Mouse (Mus musculus) liver, adult 2 months (tissue): ENCODE data around the gene Nop10. TPM values are rescaled to one million over a fixed set of nuclear protein-coding genes. Genes with fewer than 3 reads are reported as not detected.

Experiments used
- DNase-seq: peaks from one replicate; pipeline ENCODE4 v3.0.0-alpha.2; 2011; ENCODE audit warnings: low read depth, low spot score; ENCODE audit errors: extremely low read depth
- H3K27ac ChIP-seq: fragments of 200-500 bp; replicated peaks from 2 replicates; pipeline ENCODE4 v1.5.1; 2012; ENCODE audit warnings: low read depth, mild to moderate bottlenecking, control low read depth, inconsistent platforms, low read length; ENCODE audit not compliant: insufficient read depth
- H3K27me3 ChIP-seq: fragments of 200-500 bp; 2 replicates; pipeline ENCODE4 v1.6.1; 2012; ENCODE audit warnings: mild to moderate bottlenecking, moderate library complexity, low read length, inconsistent platforms; ENCODE audit not compliant: control insufficient read depth, insufficient read depth
- H3K36me3 ChIP-seq: fragments of 200-500 bp; 2 replicates; pipeline ENCODE4 v1.6.1; 2012; ENCODE audit warnings: low read length, inconsistent platforms; ENCODE audit not compliant: control insufficient read depth, insufficient read depth
- H3K4me1 ChIP-seq: fragments of 200-500 bp; 2 replicates; pipeline ENCODE4 v1.6.1; 2011; ENCODE audit warnings: low read length; ENCODE audit not compliant: control insufficient read depth, insufficient read depth
- H3K4me3 ChIP-seq: fragments of 200-500 bp; 2 replicates; pipeline ENCODE4 v1.5.1; 2011; ENCODE audit warnings: low read depth, mild to moderate bottlenecking, control low read depth, low read length, moderate library complexity; ENCODE audit not compliant: insufficient read depth
- H3K79me2 ChIP-seq: fragments of 200-500 bp; 2 replicates; pipeline ENCODE4 v1.6.1; 2012; ENCODE audit warnings: inconsistent platforms, mild to moderate bottlenecking, low read length, moderate library complexity; ENCODE audit not compliant: control insufficient read depth, insufficient read depth
- H3K9ac ChIP-seq: fragments of 200-500 bp; 2 replicates; pipeline ENCODE4 v1.6.1; 2012; ENCODE audit warnings: low read depth, mild to moderate bottlenecking, control low read depth, inconsistent platforms, low read length
- CTCF ChIP-seq: fragments of 200-500 bp; IDR thresholded peaks from 2 replicates; pipeline ENCODE4 v1.5.1; 2011; ENCODE audit warnings: low read depth, low read length, control low read depth
- POLR2A ChIP-seq: fragments of 200-500 bp; IDR thresholded peaks from 2 replicates; pipeline ENCODE4 v1.6.1; 2011; ENCODE audit warnings: low read length, control low read depth; ENCODE audit not compliant: insufficient read depth; ENCODE audit errors: extremely low read depth
- WGBS: fragments of 180-500 bp; shearing (Covaris S2); methylation state at CpG from one replicate; pipeline ENCODE4 v1.1.7; 2018; 5-methylcytosine and 5-hydroxymethylcytosine counted together
- polyA plus RNA-seq: library from polyadenylated mRNA; depleted of rRNA; stranded (reverse); fragments of >200 nt; gene quantifications from 2 replicates; pipeline ENCODE4 v1.2.3, GENCODE M21; 2012; rRNA removed
- total RNA-seq: library from RNA; depleted of rRNA; stranded (reverse); fragments of >200 nt; gene quantifications from 2 replicates; pipeline ENCODE4 v1.2.3, GENCODE M21; 2014; rRNA removed

Gene Nop10
- total RNA-seq (71.2 and 82.6 TPM in 2 replicates), polyA plus RNA-seq (61.7 and 67.8 TPM in 2 replicates)

DNA sequence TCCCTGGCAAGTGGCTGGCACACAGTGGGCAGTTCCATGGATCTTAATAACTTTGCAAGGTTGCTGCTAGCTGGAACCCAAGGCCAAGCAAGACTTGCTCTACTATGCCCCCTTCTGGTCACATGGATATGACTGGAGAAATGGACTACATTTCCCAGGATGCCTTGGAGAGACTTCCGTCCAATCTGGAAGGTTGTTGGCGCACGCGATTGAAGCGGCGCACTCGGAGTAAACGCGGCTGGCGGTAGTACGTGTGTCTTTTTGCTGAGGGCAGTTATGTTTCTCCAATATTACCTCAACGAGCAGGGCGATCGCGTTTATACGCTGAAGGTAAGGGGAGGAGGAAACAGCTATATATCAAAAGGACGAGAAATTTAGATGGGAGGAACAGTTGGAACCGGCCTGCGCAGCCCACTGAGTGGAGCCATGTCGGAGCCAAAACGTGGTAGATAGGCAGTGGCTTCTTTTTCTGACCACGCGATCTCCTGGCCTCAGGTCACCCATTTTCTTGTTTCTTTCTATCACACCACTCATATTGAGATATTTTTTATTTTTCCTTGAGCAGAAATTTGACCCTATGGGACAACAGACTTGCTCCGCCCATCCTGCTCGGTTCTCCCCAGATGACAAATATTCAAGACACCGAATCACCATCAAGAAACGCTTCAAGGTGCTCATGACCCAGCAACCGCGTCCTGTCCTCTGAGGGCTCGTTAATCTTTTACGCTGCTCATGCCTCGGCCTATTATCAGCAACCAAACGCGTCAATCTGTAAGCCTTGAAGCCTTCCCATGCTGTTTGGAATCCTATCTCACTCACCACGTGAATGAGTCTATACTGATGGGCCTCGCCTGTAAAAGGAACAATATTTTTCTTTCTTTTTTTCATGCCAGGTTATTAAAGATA is at the start of gene Nop10:
TSS of gene Nop10 (plus strand) at position 179 of the 906 bp plus-strand sequence.
- Histone ChIP-seq H3K36me3 (no peaks in the 10 kb centered on the region), H3K4me3 (peak within 1 kb of the TSS; percentile 70), H3K9ac (peak within 1 kb of the TSS; percentile 79), H3K27me3 (no peaks in the 10 kb centered on the region), H3K4me1 (peaks cover 6% of the 10 kb centered on the region), H3K79me2 (peaks cover 8% of the 10 kb centered on the region; the same call in 1 of the 2 replicates), H3K27ac (peak within 1 kb of the TSS; percentile 70)
- TF ChIP-seq POLR2A: peak; percentile 92
- peak; percentile 61 for TF ChIP-seq CTCF
- under 1% methylated on average over 36 of the region's 36 CpGs for WGBS
- peak; percentile 83 for DNase-seq

DNA sequence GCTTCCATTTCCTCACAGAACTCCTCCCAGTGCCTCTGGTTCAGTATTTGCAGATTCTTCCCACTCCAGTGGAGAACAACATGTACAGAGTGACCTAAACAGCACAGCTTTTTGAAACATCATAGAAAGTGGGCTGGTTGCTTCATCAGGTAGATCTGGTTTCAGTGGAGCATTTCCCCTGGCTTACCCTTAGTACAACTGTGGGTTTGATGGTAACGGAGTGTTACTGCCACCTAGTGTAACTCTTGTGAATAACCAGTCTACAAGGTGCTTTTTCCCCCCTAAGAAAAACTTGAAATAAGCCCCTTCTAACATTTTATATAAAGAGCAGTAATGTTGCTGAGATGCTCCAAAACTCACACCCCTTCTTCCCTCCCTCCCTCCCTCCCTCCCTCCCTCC is 45.7 kb upstream of the Nop10 start:
- Histone ChIP-seq H3K9ac (no peak overlapping the region), H3K36me3 (no peaks in the 10 kb centered on the region), H3K27me3 (no peaks in the 10 kb centered on the region), H3K27ac (no peak overlapping the region), H3K79me2 (no peaks in the 10 kb centered on the region), H3K4me3 (no peak overlapping the region), H3K4me1 (no peaks in the 10 kb centered on the region)
- WGBS: 8% methylated on average over 1 of the region's 1 CpGs
- TF ChIP-seq CTCF (peak; percentile 45), POLR2A (no peak)
- DNase-seq: peak; percentile 17

DNA sequence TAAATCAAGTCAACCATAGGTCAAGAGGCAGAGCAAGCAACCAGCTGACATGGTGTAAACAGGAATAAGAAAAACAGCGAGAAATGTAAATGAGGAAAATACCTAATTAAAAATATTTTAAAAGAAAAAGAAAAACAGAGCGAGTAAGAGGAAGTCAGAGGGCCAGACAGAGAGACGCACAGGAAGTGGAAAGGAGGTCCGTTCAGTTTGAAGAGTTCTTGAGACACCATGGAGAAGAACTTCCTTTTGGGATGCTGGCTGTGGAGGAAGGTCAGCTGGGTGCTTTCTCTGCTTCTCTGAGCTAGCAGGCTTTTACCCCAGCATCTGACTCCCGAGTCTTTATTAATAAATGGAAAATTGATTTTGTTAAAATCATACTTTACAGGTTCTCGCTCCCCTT is 44.1 kb upstream of the Nop10 start:
- no peaks in the 10 kb centered on the region for H3K4me1 ChIP-seq
- no peak overlapping the region for H3K4me3 ChIP-seq
- no peak for TF ChIP-seq CTCF
- no peak for TF ChIP-seq POLR2A
- 72% methylated on average over 6 of the region's 6 CpGs for WGBS
- H3K27me3 ChIP-seq: no peaks in the 10 kb centered on the region
- DNase-seq: no peak
- no peaks in the 10 kb centered on the region for H3K36me3 ChIP-seq
- H3K9ac ChIP-seq: no peak overlapping the region
- H3K27ac ChIP-seq: no peak overlapping the region
- no peaks in the 10 kb centered on the region for H3K79me2 ChIP-seq

DNA sequence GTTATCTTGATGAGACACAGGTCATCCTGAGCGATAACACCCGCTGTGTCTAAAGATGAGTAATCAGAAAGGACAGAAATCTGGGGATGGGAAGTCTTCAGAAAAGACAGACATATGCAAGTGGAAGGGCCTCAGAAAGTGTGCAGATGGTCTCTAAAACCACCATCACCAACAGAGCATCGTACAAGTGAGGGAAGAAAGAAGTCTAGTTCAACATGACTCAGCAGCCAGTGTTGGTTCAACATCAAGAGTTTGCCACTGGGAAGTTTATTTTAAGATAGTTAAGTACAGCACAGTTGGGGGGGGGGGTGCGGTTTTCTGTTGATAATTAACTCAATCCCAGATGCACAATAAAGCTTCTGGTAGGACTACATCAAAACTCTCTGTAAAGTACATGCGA is 40.8 kb upstream of the Nop10 start:
- 63% methylated on average over 5 of the region's 5 CpGs for WGBS
- no peaks in the 10 kb centered on the region for H3K36me3 ChIP-seq
- DNase-seq: no peak
- H3K27ac ChIP-seq: no peak overlapping the region
- no peak for TF ChIP-seq POLR2A
- TF ChIP-seq CTCF: no peak
- no peaks in the 10 kb centered on the region for H3K79me2 ChIP-seq
- no peaks in the 10 kb centered on the region for H3K4me1 ChIP-seq
- H3K9ac ChIP-seq: no peak overlapping the region
- H3K4me3 ChIP-seq: no peak overlapping the region
- H3K27me3 ChIP-seq: no peaks in the 10 kb centered on the region

DNA sequence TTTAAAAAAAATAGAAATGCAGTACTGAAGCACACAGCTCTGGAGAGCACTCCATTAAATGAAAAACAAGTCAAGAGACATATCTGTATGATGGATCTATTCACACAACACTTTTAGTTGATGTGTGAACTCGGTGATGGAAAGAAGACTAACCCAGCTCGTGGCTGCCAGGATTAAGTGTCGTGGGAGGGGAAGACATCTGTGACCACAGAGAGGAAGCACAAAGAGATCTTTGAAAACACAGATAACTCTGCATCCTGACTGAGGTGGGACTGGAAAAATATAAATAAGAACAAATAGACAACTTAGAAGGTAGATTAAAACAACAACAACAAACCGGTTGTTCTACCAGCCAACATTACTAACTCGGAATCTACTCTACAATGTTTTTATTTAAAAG is 39.1 kb upstream of the Nop10 start:
- TF ChIP-seq POLR2A: no peak
- TF ChIP-seq CTCF: no peak
- no peak for DNase-seq
- H3K9ac ChIP-seq: no peak overlapping the region
- H3K4me1 ChIP-seq: no peaks in the 10 kb centered on the region
- H3K36me3 ChIP-seq: no peaks in the 10 kb centered on the region
- H3K79me2 ChIP-seq: no peaks in the 10 kb centered on the region
- WGBS: 67% methylated on average over 5 of the region's 5 CpGs
- H3K4me3 ChIP-seq: no peak overlapping the region
- H3K27me3 ChIP-seq: no peaks in the 10 kb centered on the region
- H3K27ac ChIP-seq: no peak overlapping the region

DNA sequence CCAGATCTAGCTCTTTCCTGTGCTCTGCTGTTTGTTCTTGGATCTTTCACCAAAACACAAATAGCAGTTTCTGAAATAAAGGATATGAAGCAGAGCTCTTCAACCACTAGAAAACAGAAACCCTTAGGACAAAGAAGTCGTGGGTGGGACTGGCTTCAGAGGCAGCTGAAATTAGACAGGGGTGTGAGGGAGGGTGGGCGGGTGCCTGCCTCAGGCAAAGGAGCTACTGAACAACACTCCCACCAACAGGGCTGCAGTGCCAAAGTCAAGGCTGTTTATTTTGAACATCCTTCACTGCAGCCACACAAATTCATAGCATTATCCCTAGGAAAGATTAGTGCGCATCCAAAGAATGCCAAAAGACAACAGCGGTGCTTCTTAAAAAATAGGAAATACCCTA is 37.4 kb upstream of the Nop10 start:
- no peaks in the 10 kb centered on the region for H3K27me3 ChIP-seq
- no peak overlapping the region for H3K9ac ChIP-seq
- 72% methylated on average over 4 of the region's 4 CpGs for WGBS
- H3K36me3 ChIP-seq: no peaks in the 10 kb centered on the region
- no peaks in the 10 kb centered on the region for H3K79me2 ChIP-seq
- TF ChIP-seq POLR2A: no peak
- TF ChIP-seq CTCF: no peak
- H3K4me1 ChIP-seq: no peaks in the 10 kb centered on the region
- H3K27ac ChIP-seq: no peak overlapping the region
- H3K4me3 ChIP-seq: no peak overlapping the region
- no peak for DNase-seq
